Mouse (Mus musculus) kidney, embryonic 15.5 days (tissue): ENCODE measurements around the gene Stip1. TPM values are rescaled to one million over a fixed set of nuclear protein-coding genes. Genes with fewer than 3 reads are reported as not detected.
"Not testable (repeated sequence)": the region's sequence is repeated elsewhere in the genome, so short reads cannot be mapped to it uniquely, and the experiment has no call there.

Source experiments
- ATAC-seq: fragments of 200-750 bp; cut with Nextera tagmentation; replicated peaks from 2 replicates; pipeline ENCODE4 v1.8.0; 2017; ENCODE audit warnings: moderate TSS enrichment; ENCODE audit not compliant: low FRiP score
- H3K27ac ChIP-seq: fragments of 300-500 bp; sonication (generic); 2 replicates; pipeline ENCODE4 v1.5.1; 2015; ENCODE audit warnings: mild to moderate bottlenecking, inconsistent platforms
- H3K27me3 ChIP-seq: fragments of 300-500 bp; sonication (generic); 2 replicates; pipeline ENCODE4 v1.6.1; 2015; ENCODE audit warnings: inconsistent platforms
- H3K36me3 ChIP-seq: fragments of 300-500 bp; sonication (generic); 2 replicates; pipeline ENCODE4 v1.6.1; 2015; ENCODE audit warnings: inconsistent platforms
- H3K4me1 ChIP-seq: fragments of 300-500 bp; sonication (generic); 2 replicates; pipeline ENCODE4 v1.6.1; 2015; ENCODE audit warnings: inconsistent platforms
- H3K4me2 ChIP-seq: fragments of 300-500 bp; sonication (generic); 2 replicates; pipeline ENCODE4 v1.6.1; 2015; ENCODE audit warnings: moderate library complexity, mild to moderate bottlenecking, inconsistent platforms
- H3K4me3 ChIP-seq: fragments of 300-500 bp; sonication (generic); replicated peaks from 2 replicates; pipeline ENCODE4 v1.5.1; 2015; ENCODE audit warnings: mild to moderate bottlenecking, inconsistent platforms
- H3K9ac ChIP-seq: fragments of 300-500 bp; sonication (generic); 2 replicates; pipeline ENCODE4 v1.6.1; 2015; ENCODE audit warnings: mild to moderate bottlenecking, inconsistent platforms
- H3K9me3 ChIP-seq: fragments of 300-500 bp; sonication (generic); replicated peaks from 2 replicates; pipeline ENCODE4 v1.6.1; 2016; ENCODE audit warnings: inconsistent platforms
- WGBS: fragments of 180-500 bp; shearing (Covaris S2); methylation state at CpG from one replicate; pipeline ENCODE4 v1.1.7; 2015; ENCODE audit warnings: mixed read lengths; 5-methylcytosine and 5-hydroxymethylcytosine counted together
- polyA plus RNA-seq: library from polyadenylated mRNA; unstranded; fragments of >200 nt; fragmentation: Nextera tagmentation; extraction: Ambion mirVana; gene quantifications from 2 replicates; pipeline ENCODE4 v1.2.1, GENCODE M21; 2015

Stip1 gene
- polyA plus RNA-seq: 290 and 298 TPM in 2 replicates

DNA sequence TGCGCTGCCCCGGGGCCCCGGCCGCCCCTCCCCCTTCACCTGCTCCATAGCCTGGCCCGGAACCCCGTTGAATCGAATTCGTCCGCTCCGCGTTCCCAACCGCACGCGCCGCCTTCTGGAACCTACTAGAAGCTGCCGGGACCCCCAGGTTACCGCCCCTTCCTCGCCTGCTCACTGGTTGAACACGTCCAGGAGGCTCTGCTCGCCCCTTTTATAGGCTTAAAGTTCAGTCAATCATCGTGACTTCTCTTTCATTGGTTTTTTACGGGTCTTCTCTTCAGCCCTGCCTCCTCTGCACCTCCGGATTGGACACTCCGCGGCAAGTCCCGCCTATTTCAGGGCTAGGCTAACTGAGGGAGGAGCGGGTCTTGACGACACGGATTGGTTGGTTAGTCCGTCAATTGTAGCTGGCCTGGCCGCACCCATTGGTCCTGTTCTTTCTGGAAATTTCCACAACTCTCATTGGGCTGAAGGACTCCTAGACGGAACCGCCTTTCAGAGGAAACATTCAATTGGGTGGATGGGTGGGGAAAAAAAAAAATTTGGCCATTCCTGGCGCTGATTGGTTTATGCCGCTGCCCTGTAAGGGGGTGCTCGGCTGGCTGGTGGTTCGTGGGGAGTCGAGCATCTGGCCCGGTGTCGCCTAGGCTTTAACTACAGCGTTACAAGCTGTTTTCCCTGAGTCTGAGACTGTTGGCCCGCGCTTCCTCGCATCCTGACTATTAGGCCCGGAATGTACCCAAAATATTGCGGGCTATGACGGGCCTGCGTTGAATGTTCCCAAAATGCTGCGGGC, at the start of gene Stip1:
Gene Stip1, minus strand, starts transcription at position 127 of the 796 bp plus-strand sequence.
- H3K4me3 ChIP-seq: peak within 1 kb of the TSS; percentile 90

DNA sequence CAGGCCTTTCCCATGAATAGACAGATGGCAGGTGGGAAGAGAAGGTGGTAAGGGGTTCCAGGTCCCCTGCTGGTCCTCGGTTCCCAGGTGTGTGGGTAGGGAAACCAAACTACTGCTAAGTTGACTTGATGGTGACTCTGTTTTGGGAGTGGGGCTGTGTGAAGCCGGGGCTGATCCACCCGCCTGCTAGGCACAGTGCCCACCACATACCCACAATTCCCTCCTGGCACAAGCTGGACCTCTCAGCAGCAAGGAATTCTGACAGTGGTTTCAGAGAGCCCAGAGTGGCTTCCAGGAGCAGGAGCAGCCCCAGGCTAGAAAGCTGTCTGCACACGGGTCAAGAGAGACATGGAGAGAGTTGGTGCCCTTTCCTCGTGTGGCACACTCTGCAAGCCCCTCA, 49.3 kb upstream of the Stip1 start:
- no peak for ATAC-seq
- H3K9me3 ChIP-seq: no peaks in the 10 kb centered on the region
- H3K27ac ChIP-seq: no peak overlapping the region
- peaks cover 64% of the 10 kb centered on the region for H3K4me1 ChIP-seq
- H3K27me3 ChIP-seq: peaks cover 76% of the 10 kb centered on the region
- WGBS: 75% methylated on average over 5 of the region's 5 CpGs
- no peak overlapping the region for H3K9ac ChIP-seq
- no peaks in the 10 kb centered on the region for H3K36me3 ChIP-seq
- no peak overlapping the region for H3K4me3 ChIP-seq
- no peak overlapping the region for H3K4me2 ChIP-seq

More for the DNA sequence above, at the start of gene Stip1:
- ATAC-seq: peak; percentile 99
- H3K4me2 ChIP-seq: peak within 1 kb of the TSS; percentile 74
- peak within 1 kb of the TSS; percentile 92 for H3K27ac ChIP-seq
- peaks cover 17% of the 10 kb centered on the region for H3K36me3 ChIP-seq
- no peaks in the 10 kb centered on the region for H3K9me3 ChIP-seq
- peak within 1 kb of the TSS; percentile 93 for H3K9ac ChIP-seq
- WGBS: under 1% methylated on average over 49 of the region's 49 CpGs
- H3K4me1 ChIP-seq: peaks cover 27% of the 10 kb centered on the region
- H3K27me3 ChIP-seq: no peaks in the 10 kb centered on the region

DNA sequence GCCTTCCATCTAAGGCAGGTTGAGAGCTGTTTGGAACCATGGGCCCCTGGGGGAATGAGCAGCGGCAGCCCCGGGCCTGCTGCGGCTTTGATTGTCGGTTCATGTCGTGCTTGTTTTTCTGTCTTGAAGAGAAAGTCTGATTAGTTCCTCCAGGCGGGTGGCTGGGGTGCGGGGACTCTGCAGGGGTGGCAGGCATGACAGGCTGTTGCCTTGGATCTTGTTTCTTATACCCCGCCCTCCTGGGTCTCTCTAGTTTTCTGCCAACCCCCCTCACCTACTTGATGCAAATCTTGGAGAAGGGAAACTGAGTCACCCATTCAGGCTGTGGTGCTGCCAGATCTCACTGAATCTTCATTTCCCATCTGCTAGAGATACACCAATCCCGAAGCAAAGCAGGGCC, 48.8 kb upstream of the Stip1 start:
- peaks cover 66% of the 10 kb centered on the region for H3K4me1 ChIP-seq
- no peak for ATAC-seq
- no peaks in the 10 kb centered on the region for H3K9me3 ChIP-seq
- 23% methylated on average over 9 of the region's 9 CpGs for WGBS
- H3K36me3 ChIP-seq: no peaks in the 10 kb centered on the region
- H3K9ac ChIP-seq: no peak overlapping the region
- H3K27me3 ChIP-seq: peaks cover 81% of the 10 kb centered on the region
- H3K27ac ChIP-seq: no peak overlapping the region
- H3K4me3 ChIP-seq: no peak overlapping the region
- no peak overlapping the region for H3K4me2 ChIP-seq

DNA sequence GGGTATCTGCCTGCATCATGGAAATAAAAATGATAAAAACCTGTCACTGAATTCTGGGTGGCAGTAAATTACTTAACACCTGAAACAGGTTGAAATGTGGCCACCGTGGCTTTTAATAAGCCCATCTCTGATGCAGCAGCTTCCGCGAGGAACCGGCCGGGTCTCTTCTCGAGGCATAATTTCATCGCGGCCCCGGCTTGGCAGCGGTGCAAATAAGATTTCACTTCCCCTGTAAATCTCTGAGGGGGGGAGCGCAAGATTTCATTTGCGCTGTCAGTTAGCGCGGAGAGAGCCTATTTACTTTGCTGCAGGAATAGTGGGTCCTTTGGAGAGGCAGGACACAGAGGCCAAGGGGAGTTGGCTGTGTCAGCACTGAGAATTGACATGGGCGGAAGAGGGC, 45.0 kb upstream of the Stip1 start:
- ATAC-seq: no peak
- Histone ChIP-seq H3K9ac (no peak overlapping the region), H3K4me2 (no peak overlapping the region), H3K4me1 (peaks cover 45% of the 10 kb centered on the region), H3K27me3 (peaks cover 86% of the 10 kb centered on the region), H3K36me3 (no peaks in the 10 kb centered on the region), H3K27ac (no peak overlapping the region), H3K9me3 (no peaks in the 10 kb centered on the region), H3K4me3 (no peak overlapping the region)
- WGBS: 21% methylated on average over 15 of the region's 15 CpGs

DNA sequence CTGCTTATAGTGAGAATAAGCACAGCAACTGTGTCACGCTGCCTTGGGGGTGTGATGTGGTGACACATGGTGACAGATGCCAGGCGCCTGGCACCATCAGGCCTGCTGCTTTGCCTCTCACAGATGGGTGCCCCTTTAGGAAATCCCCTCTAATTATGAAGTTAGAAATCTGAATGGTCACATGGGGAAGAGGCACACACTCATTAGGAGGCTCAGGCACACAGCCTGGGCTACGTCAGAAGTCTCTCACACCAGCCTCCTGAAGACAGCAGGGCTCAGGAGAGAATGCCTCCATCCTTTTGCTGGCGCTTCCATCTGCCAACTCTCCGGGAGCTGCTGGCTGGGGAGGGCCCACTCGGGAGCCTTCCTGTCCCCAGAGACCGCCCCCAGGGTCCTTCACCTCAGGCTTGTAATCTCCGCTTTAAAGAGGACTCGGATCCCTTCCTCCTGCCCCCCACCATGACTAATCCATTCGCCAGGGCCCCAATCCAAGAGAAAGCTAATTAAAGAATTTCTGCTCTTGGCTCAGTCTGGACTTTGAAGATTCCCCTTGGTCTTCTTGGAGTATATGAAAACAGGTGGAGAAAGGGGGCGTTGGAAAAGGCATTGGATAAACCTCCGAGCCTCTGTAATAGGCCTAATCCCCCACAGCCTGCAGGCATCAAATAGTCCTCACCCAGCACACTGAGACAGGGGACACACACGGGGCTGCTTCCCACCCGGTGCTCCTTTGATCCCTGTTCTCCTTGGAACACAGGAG, 43.4 kb upstream of the Stip1 start:
- 57% methylated on average over 14 of the region's 14 CpGs for WGBS
- ATAC-seq: no peak
- no peak overlapping the region for H3K27ac ChIP-seq

DNA sequence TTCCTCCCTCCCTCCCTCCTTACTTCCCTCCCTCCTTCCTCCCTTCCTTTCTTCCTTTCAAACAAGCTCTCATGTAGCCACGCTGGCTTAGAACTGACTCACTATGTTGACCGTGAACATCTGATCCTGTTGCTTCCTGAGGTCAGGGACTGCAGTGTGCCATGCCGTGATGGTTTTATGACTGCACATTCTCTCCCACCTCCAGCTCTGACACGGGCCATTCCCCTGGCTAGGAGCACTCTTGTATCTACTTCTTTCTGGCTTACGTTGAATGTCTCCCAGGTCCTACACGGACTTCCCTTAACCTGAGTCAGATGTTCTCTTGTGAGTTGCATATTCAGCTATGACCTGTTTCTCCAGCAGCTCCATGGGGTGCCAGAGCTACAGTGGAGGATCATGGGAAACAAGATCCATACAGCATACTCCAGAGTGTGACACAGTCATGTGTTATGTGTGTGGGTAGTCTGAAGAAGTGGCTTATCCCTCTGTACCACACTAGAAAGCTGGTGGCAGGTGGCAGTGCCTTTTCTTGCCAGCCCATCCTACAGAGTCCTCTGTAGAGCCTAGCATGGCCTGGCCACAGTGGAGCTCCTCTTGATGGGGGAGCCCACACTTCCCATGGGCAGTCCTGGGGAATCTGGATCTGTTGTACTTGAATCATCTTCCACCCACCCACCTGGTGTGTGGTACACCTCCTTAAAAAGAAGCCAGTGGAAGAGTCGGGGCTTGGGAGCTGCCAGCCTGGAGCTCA, 41.9 kb upstream of the Stip1 start:
- H3K27ac ChIP-seq: no peak overlapping the region
- peak; percentile 22; the same call in 1 of the 2 replicates for ATAC-seq
- H3K4me1 ChIP-seq: peaks cover 52% of the 10 kb centered on the region
- no peaks in the 10 kb centered on the region for H3K36me3 ChIP-seq
- 26% methylated on average over 7 of the region's 7 CpGs for WGBS
- H3K27me3 ChIP-seq: peaks cover 61% of the 10 kb centered on the region
- no peaks in the 10 kb centered on the region for H3K9me3 ChIP-seq
- H3K4me3 ChIP-seq: no peak overlapping the region
- H3K9ac ChIP-seq: no peak overlapping the region
- no peak overlapping the region for H3K4me2 ChIP-seq

More for the DNA sequence above, 43.4 kb upstream of the Stip1 start:
- H3K9me3 ChIP-seq: no peaks in the 10 kb centered on the region
- no peak overlapping the region for H3K4me3 ChIP-seq
- H3K4me2 ChIP-seq: no peak overlapping the region
- peaks cover 52% of the 10 kb centered on the region for H3K4me1 ChIP-seq
- peaks cover 72% of the 10 kb centered on the region for H3K27me3 ChIP-seq
- H3K36me3 ChIP-seq: no peaks in the 10 kb centered on the region
- H3K9ac ChIP-seq: no peak overlapping the region

DNA sequence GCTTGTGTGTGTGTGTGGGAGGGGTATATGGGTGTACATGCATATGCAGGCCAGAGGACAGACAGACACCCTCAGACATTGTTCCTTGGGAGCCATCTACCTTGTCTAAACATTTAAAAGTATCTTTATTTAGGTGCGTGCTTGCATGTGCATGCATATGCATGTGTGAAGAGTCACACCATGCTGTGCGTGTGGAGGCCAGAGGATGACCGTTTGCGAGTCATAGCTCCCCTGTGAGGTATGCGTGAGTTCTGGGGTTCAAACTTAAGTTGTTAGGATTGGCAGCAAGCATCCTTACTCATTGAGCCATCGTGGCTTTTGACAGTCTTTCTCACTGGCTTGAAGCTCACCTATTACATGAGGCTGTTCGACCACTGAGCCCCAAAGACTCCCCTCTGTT, 38.5 kb upstream of the Stip1 start:
- Histone ChIP-seq H3K9ac (no peak overlapping the region), H3K4me2 (no peak overlapping the region), H3K9me3 (no peaks in the 10 kb centered on the region), H3K36me3 (no peaks in the 10 kb centered on the region), H3K27me3 (peaks cover 52% of the 10 kb centered on the region), H3K4me1 (peaks cover 43% of the 10 kb centered on the region), H3K27ac (no peak overlapping the region), H3K4me3 (no peak overlapping the region)
- ATAC-seq: no peak
- 86% methylated on average over 7 of the region's 7 CpGs for WGBS

DNA sequence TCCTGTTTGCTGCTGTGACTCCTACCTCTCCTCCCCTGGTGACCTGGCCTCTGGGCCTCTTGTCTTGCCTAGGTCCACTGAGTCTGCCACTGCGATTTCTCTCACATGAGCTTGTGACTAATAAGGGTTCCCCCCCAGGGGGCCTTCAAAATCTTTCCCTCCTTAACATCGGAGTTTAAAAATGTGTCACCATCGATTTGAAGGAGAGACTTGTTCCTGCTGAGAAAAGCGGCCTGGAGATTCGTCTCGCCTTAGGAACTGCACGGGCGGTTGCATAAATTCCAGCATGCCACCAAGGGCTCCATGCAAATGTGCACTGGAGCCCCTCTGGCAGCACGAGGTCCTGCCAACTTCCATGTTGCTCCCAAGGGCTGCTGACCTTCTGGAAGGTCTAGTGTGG, 37.9 kb upstream of the Stip1 start:
- H3K36me3 ChIP-seq: no peaks in the 10 kb centered on the region
- no peaks in the 10 kb centered on the region for H3K9me3 ChIP-seq
- no peak for ATAC-seq
- H3K4me1 ChIP-seq: peaks cover 49% of the 10 kb centered on the region
- WGBS: 39% methylated on average over 9 of the region's 9 CpGs
- H3K9ac ChIP-seq: no peak overlapping the region
- H3K27ac ChIP-seq: no peak overlapping the region
- H3K4me3 ChIP-seq: no peak overlapping the region
- H3K27me3 ChIP-seq: peaks cover 51% of the 10 kb centered on the region
- H3K4me2 ChIP-seq: no peak overlapping the region

DNA sequence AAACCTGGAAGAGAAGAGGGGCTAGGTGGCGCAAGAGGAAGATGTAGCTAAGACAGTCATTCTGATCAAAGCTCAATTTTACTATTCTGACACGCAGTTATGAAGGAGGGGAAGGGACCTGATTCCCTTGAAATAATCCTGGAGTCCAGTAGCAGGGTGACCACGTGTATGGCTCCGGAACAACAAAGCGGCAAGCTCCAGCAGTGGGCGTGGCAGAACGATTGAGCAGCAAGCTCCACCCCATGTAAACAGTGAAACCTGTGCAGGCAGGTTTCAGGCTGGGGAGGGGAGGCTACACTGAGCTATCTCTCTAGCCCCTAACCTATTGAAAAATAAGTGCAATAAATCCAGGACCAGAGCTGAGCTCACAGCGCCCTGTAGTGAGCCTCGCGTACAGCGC, 35.6 kb upstream of the Stip1 start:
- not testable (repeated sequence) for H3K4me3 ChIP-seq, H3K36me3 ChIP-seq, H3K9ac ChIP-seq, H3K4me2 ChIP-seq, ATAC-seq, H3K9me3 ChIP-seq, H3K27ac ChIP-seq
- WGBS: 83% methylated on average over 11 of the region's 11 CpGs
- Histone ChIP-seq H3K4me1 (peaks cover 63% of the 10 kb centered on the region), H3K27me3 (peaks cover 47% of the 10 kb centered on the region)

DNA sequence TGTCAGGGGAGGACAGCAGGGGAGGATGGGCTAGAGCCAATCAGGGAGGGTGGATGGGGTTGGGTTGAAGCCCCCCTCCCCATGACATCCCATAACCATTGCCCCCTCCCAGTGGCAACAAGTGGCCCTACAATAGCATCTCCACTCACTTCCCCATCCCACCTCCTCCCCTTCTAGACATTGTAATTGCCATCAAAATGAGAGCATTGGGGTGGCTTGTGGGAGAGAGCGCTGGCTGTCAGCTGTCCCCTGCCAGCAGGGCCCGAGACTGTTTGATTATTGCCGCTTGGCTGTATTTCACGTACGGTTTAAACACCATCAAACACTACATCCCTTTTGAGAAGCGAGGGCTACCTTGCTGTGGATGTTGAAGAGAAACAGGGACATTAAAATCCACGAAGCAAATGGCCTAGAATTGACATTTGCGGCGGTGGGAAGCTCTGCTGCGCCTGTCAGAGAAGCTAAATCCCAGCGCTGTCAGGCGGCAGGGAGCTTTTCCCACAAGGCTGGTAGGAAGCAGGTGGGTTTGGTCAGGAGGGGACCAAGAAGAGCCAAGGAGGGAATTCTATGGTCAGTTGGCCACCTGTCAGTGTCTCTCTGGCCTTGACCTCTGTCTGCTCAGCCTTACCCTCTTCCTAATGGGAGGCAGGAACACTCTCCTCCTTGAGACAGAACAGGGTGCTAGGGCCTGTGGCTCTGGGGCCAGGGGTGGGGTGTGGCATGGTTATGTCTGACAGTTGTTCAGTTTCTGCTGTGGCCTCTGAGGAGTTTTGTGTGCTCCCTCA, 34.4 kb upstream of the Stip1 start:
- H3K4me3 ChIP-seq: no peak overlapping the region
- H3K4me2 ChIP-seq: no peak overlapping the region
- no peak overlapping the region for H3K9ac ChIP-seq
- H3K27me3 ChIP-seq: peaks cover 45% of the 10 kb centered on the region
- 45% methylated on average over 12 of the region's 12 CpGs for WGBS
- H3K36me3 ChIP-seq: no peaks in the 10 kb centered on the region
- no peak overlapping the region for H3K27ac ChIP-seq
- ATAC-seq: no peak
- H3K4me1 ChIP-seq: peaks cover 63% of the 10 kb centered on the region
- no peaks in the 10 kb centered on the region for H3K9me3 ChIP-seq

DNA sequence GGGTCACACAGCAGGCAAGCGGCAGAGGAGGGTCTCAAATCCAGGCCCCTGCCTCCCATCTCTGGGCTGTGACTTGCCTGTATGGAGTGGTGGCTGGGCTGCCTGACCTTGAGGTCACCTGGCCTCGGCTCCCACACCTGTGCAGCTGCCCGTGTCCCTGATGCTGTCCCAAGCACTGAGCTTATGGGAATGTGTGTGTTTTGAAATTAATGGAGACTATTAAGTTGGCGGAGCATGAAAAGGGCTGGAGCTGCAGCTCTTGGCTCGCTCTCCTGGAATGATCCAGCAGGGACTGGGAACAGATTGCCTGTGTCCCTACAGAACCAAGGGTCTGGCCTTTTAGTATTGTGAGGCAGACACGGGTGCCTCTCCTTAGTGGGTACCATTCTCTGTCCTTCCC, 32.5 kb upstream of the Stip1 start:
- Histone ChIP-seq H3K4me2 (0 out of 2 replicates have a peak overlapping the region, but pooled peaks have one; percentile 8), H3K9ac (0 out of 2 replicates have a peak overlapping the region, but pooled peaks have one; percentile 11), H3K27ac (peak overlapping the region; percentile 73), H3K9me3 (no peaks in the 10 kb centered on the region), H3K27me3 (peaks cover 53% of the 10 kb centered on the region), H3K4me3 (no peak overlapping the region), H3K36me3 (no peaks in the 10 kb centered on the region), H3K4me1 (peaks cover 73% of the 10 kb centered on the region)
- WGBS: 30% methylated on average over 6 of the region's 6 CpGs
- 0 out of 2 replicates have a peak, but pooled peaks have one; percentile 10 for ATAC-seq
